Mouse (Mus musculus): ENCODE measurements at regions not wholly inside any gene's neighbourhood (a gene's known extent, or its start where the extent isn't known, plus 50 kb on each side); places are given as distances from the start of the nearest gene placed in this dataset.

GRCm38 (mm10) chr12:107335106-107335505 lies 153.3 kb upstream of the 3110018I06Rik start:
- DNase-seq (ENCODE audit: low spot score in 2 of 2) = no peak

GRCm38 (mm10) chr12:107338758-107339157 lies 149.7 kb upstream of the 3110018I06Rik start:
- no peak for DNase-seq (ENCODE audit: low spot score in 2 of 2)

GRCm38 (mm10) chr12:107356211-107356610 lies 132.2 kb upstream of the 3110018I06Rik start:
- DNase-seq (ENCODE audit: low spot score in 2 of 2) = no peak

GRCm38 (mm10) chr12:107356974-107357373 lies 131.5 kb upstream of the 3110018I06Rik start:
- no peak for DNase-seq (ENCODE audit: low spot score in 2 of 2)

GRCm38 (mm10) chr12:107360511-107360910 lies 127.9 kb upstream of the 3110018I06Rik start:
- no peak for DNase-seq (ENCODE audit: low spot score in 2 of 2)

- DNase-seq (ENCODE audit: low spot score in 2 of 2) = no peak
Observed at GRCm38 (mm10) chr12:107361606-107362005, 126.8 kb upstream of the 3110018I06Rik start.

- no peak for DNase-seq (ENCODE audit: low spot score in 2 of 2)
Observed at GRCm38 (mm10) chr12:107362120-107362519, 126.3 kb upstream of the 3110018I06Rik start.

DNA sequence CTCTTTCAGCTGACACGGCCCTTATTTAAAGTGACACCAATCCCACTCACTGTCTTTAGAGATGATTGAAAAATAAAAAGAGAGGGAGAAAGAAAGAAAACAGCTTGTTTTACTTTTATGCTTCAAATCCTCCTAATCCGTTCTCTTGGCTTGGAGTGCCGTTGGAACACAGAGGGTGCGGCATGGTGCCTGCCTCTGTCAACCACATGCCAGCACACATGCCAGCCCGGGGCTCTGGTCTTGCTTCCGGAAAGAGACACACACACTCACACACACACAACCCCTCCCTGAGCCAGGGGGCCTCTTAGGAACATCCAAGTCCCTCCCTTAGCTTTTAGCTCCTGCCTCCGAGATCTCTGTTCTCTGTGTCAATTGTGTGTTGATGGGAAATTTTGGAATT lies 116.2 kb upstream of the 3110018I06Rik start:
- no peak for DNase-seq (ENCODE audit: low spot score in 2 of 2)

DNA sequence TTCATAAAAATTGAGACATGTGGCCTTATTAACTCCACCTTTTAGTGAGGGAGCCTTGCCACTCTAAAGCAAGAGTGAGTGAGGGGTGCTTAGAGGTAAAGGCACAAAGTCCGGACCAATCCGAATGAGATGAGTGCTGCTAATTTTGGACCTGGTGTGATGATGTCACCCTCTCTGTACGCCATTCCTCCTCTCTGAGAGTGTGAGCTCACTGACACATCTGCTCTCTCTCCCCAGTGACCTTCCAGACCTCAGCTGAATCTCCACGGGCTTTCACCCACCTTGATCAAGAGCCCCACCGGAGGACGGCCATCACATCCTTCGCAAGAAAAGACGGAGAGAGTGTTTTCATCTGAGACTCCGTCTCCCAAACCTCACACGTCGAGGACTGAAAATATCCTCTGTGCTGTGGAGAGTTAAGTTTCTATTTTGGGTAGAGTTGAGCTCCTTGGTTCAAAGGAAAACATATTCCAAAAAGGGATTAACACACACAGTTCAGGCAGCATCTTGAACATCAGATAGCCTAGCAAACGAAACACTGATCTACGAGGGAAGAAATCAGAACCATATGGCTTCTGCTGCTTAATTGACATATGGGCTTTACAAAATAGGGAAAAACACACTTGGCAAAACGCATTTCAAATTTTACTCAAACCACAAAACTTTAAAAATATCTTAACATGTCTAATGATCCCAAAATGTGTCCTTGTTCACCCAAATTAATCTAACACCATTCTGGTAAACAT lies 96.2 kb upstream of the 3110018I06Rik start:
- no peak for DNase-seq (ENCODE audit: low spot score in 2 of 2)

DNA sequence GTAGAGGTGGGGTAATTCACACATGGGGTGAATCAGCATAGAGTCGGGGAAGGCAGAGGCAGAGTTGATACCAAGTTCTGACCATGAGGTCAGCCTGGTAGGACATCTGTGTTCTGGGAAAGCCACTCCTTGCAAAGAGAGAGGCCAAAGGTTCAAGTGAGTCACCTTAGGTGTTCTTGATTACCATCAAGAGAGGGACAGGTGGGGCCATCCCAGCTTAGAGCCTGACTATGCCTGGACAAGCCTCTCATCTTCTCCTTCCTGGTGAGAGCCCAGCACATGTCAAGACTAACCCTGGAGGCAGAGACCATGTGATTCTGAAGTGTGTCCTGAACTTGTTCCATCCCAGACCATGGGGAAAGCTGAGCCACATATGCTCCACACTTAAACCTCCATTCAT lies 94.0 kb upstream of the 3110018I06Rik start:
- no peak for DNase-seq (ENCODE audit: low spot score in 2 of 2)

GRCm38 (mm10) chr12:107404821-107405220 lies 83.6 kb upstream of the 3110018I06Rik start:
- no peak for DNase-seq (ENCODE audit: low spot score in 2 of 2)

DNA sequence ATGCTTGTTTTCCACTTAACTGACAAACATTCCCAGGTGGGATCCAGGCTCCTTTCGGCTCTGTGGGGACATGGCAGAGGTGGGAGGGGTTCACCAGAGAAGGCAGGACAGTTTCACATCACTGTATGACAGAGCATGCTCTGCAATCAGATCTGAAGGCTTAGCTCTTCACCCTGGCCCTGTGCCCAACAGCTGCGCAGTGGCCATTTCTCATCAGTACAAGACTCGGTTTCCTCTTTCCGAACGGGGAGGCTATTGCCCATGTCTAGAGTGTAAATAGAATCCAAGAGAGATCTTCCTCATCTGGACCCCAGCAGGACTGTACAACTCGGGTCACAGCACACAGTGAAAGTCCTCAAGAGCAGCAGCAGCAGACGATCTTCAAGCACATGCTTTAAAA lies 64.5 kb upstream of the 3110018I06Rik start:
- DNase-seq (ENCODE audit: low spot score in 2 of 2) = no peak

- no peak for DNase-seq (ENCODE audit: low spot score in 2 of 2)
Observed at GRCm38 (mm10) chr12:107438506-107438905, 49.9 kb upstream of the 3110018I06Rik start.

Data from adrenal gland, postnatal 4 days (tissue).